Mouse (Mus musculus): ENCODE measurements around the gene Tdrd6. TPM values are rescaled to one million over a fixed set of nuclear protein-coding genes. Genes with fewer than 3 reads are reported as not detected.

The Tdrd6 gene
- total RNA-seq, 2 experiments from 2014 or later: 0.45 to 0.66 TPM

Other genes with a start within 250 kb of the Tdrd6 start
- not detected for gene Mep1a, start 127.5 kb downstream of the Tdrd6 start, total RNA-seq (2021)
- gene Ankrd66, start 86.7 kb downstream of the Tdrd6 start, total RNA-seq (2021): under 1 TPM; 0.51 to 0.57 TPM
- 100 to 1,000 TPM in 1 of 2 experiments, 10 to 100 TPM in 1; 99.2 to 113 TPM for gene Pla2g7, start 62.2 kb downstream of the Tdrd6 start, total RNA-seq (2021)
- 10 to 100 TPM; 33.2 to 35.4 TPM for gene Slc25a27, start 36.9 kb upstream of the Tdrd6 start, total RNA-seq (2021)
- 1 to 10 TPM in 1 of 2 experiments, under 1 TPM in 1; 0.77 to 1.0 TPM for gene Cyp39a1, start 37.1 kb upstream of the Tdrd6 start, total RNA-seq (2021)
- 10 to 100 TPM; 98.6 to 100.0 TPM for gene Rcan2, start 171.1 kb upstream of the Tdrd6 start, total RNA-seq (2021)